Mouse (Mus musculus): ENCODE results near the gene Asb5. TPM values are rescaled to one million over a fixed set of nuclear protein-coding genes. Genes with fewer than 3 reads are reported as not detected.
"Not testable (repeated sequence)": the region's sequence is repeated elsewhere in the genome, so short reads cannot be mapped to it uniquely, and the experiment has no call there.

The Asb5 gene
- total and polyA plus RNA-seq, 3 experiments = 0.38 TPM; not detected in 2

DNA sequence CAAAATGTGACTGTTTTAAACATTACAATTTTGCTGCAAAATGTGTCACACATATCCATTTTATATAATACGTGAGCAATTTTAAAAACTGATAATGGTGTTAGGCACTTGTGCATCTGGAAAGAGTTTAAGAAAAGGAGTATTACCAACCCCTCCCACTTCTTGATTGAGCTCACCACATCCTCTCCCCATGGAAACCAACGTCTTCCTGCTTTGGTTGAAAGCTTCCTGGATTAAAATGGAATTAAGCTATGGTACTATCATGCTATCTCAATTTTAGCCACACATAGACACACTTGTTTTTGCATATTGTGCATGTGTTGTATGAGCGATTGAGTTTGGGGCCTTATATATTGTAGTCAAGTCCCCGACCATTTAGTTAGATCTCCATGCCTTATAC lies 74.1 kb downstream of the Asb5 start:
- TF ChIP-seq GATA2 (IDR thresholded peaks at IDR 0.05; ENCODE audit: borderline replicate concordance, low read depth, low read length) (no peak), TAL1 (conservative IDR thresholded peaks at IDR 0.05; ENCODE audit: low read depth, low read length) (no peak), POLR2AphosphoS5 (IDR thresholded peaks at IDR 0.05; ENCODE audit: insufficient replicate concordance, low read depth, low read length) (no peak), CTCF (IDR thresholded peaks at IDR 0.05; ENCODE audit: low read depth, low read length) (no peak), GATA1 (IDR thresholded peaks at IDR 0.05; ENCODE audit: borderline replicate concordance, low read length) (no peak)
- no peaks in the 10 kb centered on the region for H3K9me3 ChIP-seq (replicated peaks)
- H3K4me3 ChIP-seq (ENCODE audit: low read depth, low read length) = no peak overlapping the region
- H3K4me1 ChIP-seq (ENCODE audit: insufficient read depth, low read depth, low read length) = peaks cover 6% of the 10 kb centered on the region; the same call in 1 of the 2 replicates
- DNase-seq (ENCODE audit: low spot score) (no peak), ATAC-seq (ENCODE audit: extremely low read depth, insufficient number of reproducible peaks, low FRiP score, poor library complexity, severe bottlenecking) (no peak)
- H3K36me3 ChIP-seq (replicated peaks) = no peaks in the 10 kb centered on the region
- peaks cover 7% of the 10 kb centered on the region for H3K27me3 ChIP-seq (ENCODE audit: insufficient read depth, low read length)

DNA sequence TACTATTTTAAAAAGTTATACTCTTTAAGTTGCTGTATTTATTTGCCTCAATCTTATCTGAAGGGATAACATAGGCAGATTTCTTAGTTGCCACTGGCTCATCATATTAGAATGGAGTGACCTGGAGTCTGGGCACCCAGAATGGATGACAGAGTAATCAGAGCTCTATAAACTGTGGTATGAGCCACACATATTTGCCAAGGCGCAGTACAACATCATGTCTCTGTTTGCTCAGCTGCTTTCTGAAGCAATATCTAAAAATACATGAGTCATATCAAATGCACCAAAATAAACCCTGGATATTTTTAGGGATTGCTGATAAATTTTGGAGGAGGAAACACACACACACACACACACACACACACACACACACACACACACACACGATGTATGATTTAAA lies 80.0 kb downstream of the Asb5 start:
- H3K4me1 ChIP-seq (ENCODE audit: insufficient read depth, low read depth, low read length) = no peaks in the 10 kb centered on the region
- peaks cover 2% of the 10 kb centered on the region; the same call in 1 of the 2 replicates for H3K27me3 ChIP-seq (ENCODE audit: insufficient read depth, low read length)
- H3K4me3 ChIP-seq (ENCODE audit: low read depth, low read length) = no peak overlapping the region
- no peaks in the 10 kb centered on the region for H3K36me3 ChIP-seq (replicated peaks)
- no peaks in the 10 kb centered on the region for H3K9me3 ChIP-seq (replicated peaks)
- DNase-seq (ENCODE audit: low spot score) (no peak), ATAC-seq (ENCODE audit: extremely low read depth, insufficient number of reproducible peaks, low FRiP score, poor library complexity, severe bottlenecking) (no peak)
- TF ChIP-seq POLR2AphosphoS5 (IDR thresholded peaks at IDR 0.05; ENCODE audit: insufficient replicate concordance, low read depth, low read length) = no peak
- TF ChIP-seq GATA2 (IDR thresholded peaks at IDR 0.05; ENCODE audit: borderline replicate concordance, low read depth, low read length) = no peak
- no peak for TF ChIP-seq CTCF (IDR thresholded peaks at IDR 0.05; ENCODE audit: low read depth, low read length)
- no peak for TF ChIP-seq TAL1 (conservative IDR thresholded peaks at IDR 0.05; ENCODE audit: low read depth, low read length)
- no peak for TF ChIP-seq GATA1 (IDR thresholded peaks at IDR 0.05; ENCODE audit: borderline replicate concordance, low read length)

DNA sequence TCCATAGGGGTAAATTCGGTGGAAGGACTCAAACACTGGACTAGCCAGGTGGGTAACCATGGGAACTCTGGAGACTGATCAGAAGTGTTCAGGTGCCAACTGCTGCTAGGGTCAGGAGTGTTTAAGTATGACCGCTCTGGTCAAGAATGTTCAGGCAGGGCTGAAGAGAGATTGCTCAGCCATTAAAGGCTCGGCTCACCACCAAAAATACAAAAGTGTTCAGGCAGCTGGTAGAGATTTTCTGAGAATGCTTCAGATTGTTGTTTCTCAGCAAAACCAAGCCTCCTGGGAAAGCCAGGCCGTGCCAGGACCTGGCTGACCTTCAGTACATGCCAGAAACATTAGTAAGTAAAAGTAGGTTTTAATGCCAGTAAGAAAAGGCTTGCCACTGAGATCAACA lies 80.9 kb downstream of the Asb5 start:
- Histone ChIP-seq H3K27me3 (ENCODE audit: insufficient read depth, low read length) (peaks cover 2% of the 10 kb centered on the region; the same call in 1 of the 2 replicates), H3K9me3 (replicated peaks) (no peaks in the 10 kb centered on the region), H3K4me3 (ENCODE audit: low read depth, low read length) (no peak overlapping the region), H3K36me3 (replicated peaks) (no peaks in the 10 kb centered on the region), H3K4me1 (ENCODE audit: insufficient read depth, low read depth, low read length) (no peaks in the 10 kb centered on the region)
- TF ChIP-seq GATA1 (IDR thresholded peaks at IDR 0.05; ENCODE audit: borderline replicate concordance, low read length) (no peak), POLR2AphosphoS5 (IDR thresholded peaks at IDR 0.05; ENCODE audit: insufficient replicate concordance, low read depth, low read length) (no peak), GATA2 (IDR thresholded peaks at IDR 0.05; ENCODE audit: borderline replicate concordance, low read depth, low read length) (no peak), TAL1 (conservative IDR thresholded peaks at IDR 0.05; ENCODE audit: low read depth, low read length) (no peak), CTCF (IDR thresholded peaks at IDR 0.05; ENCODE audit: low read depth, low read length) (no peak)
- no peak for ATAC-seq (ENCODE audit: extremely low read depth, insufficient number of reproducible peaks, low FRiP score, poor library complexity, severe bottlenecking)
- no peak for DNase-seq (ENCODE audit: low spot score)

DNA sequence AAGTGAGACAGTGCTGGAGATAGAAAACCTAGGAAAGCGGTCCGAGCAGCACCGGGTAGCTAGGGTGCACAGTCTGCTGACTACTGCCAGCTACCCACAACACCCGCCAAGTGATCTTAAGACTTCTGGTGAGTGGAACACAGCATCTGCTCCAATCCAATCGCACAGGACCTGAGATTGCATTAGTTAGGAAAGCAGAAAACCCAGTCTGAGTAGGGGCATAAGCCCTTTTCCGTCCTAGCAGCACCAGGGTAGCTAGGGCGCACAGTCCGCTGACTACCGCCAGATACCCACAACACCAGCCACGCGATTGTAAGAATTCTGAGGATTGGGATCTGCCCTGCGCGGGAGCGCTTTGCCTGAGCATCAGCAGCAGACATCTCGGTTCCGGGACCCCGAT lies 87.3 kb downstream of the Asb5 start:
- DNase-seq (ENCODE audit: low spot score); H3K4me1 ChIP-seq (ENCODE audit: insufficient read depth, low read depth, low read length); H3K27me3 ChIP-seq (ENCODE audit: insufficient read depth, low read length); ATAC-seq (ENCODE audit: extremely low read depth, insufficient number of reproducible peaks, low FRiP score, poor library complexity, severe bottlenecking); H3K4me3 ChIP-seq (ENCODE audit: low read depth, low read length); H3K36me3 ChIP-seq (replicated peaks); H3K9me3 ChIP-seq (replicated peaks): not testable (repeated sequence)

Other genes starting within 250 kb of the Asb5 start
- gene Spcs3, start 418 bp downstream of the Asb5 start, total RNA-seq (2014; fragmentation: Nextera tagmentation) = 246 and 257 TPM in 2 replicates
- 104 and 110 TPM in 2 replicates for gene Spcs3, start 418 bp downstream of the Asb5 start, total RNA-seq (2017)
- 37.5 and 39.2 TPM in 2 replicates for gene Spcs3, start 418 bp downstream of the Asb5 start, polyA plus RNA-seq (2012)
- gene Spata4, start 71.2 kb downstream of the Asb5 start, total RNA-seq (2014; fragmentation: Nextera tagmentation) = not detected in 2 replicates
- not detected in 2 replicates for gene Spata4, start 71.2 kb downstream of the Asb5 start, total RNA-seq (2017)
- not detected in 2 replicates for gene Spata4, start 71.2 kb downstream of the Asb5 start, polyA plus RNA-seq (2012)